Mouse (Mus musculus) testis, postnatal 14 days (tissue): ENCODE results near the gene Vmn1r210.
"Not testable (repeated sequence)": the region's sequence is repeated elsewhere in the genome, so short reads cannot be mapped to it uniquely, and the experiment has no call there.

Experiments used
- DNase-seq: peaks from one replicate; pipeline ENCODE4 v3.0.0; 2021; ENCODE audit warnings: low spot score

Vmn1r210 gene

GRCm38 (mm10) chr13:22831248-22831647 is at the start of gene Vmn1r210:
Gene Vmn1r210, minus strand, starts transcription at chr13:22831348.
- DNase-seq: no peak

- no peak for DNase-seq
Measured at GRCm38 (mm10) chr13:22879257-22879656, 48.1 kb upstream of the Vmn1r210 start.

GRCm38 (mm10) chr13:22857461-22857860 is 26.3 kb upstream of the Vmn1r210 start, which contains the start of gene Vmn1r211:
Gene Vmn1r211, minus strand, starts transcription at chr13:22857561.
- no peak for DNase-seq

GRCm38 (mm10) chr13:22854760-22855159 is 23.6 kb upstream of the Vmn1r210 start:
- no peak for DNase-seq

- no peak for DNase-seq
Measured at GRCm38 (mm10) chr13:22846798-22847197, 15.7 kb upstream of the Vmn1r210 start.

DNA sequence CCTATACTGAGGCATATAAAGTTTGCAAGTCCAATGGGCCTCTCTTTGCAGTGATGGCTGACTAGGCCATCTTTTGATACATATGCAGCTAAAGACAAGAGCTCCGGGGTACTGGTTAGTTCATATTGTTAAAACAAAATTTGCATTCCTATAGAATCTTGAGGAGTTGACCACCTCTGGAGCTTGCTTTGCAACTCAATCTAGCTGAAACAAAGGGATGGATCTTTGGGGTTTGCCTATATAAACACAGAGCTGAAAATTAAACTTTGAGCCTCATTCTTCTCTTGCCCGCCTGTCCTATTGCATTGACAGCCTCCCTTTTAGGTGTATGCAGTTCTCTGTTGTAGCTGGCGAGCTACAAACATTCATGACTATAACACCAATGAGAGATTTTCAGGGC is 13.2 kb upstream of the Vmn1r210 start:
- not testable (repeated sequence) for DNase-seq

DNA sequence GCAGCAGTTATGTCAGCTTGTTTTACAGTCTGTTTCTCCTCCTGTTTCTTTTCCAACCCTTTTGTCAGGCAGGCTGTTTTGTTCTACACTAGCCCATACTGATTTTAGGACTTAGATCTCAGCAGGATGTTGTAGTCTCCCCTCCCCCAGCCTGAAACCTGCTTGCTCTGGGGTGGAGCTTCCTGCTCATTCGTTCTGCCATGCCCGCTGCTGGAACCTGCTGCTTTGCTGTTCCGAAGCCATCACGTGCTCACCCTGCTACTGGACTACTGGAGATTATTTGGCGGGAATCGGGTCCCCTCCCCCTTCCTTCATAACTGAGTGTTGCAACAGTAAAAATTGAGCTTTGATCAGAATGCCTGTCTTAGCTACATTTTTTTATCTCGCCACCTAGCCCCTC is 1.8 kb downstream of the Vmn1r210 start:
- not testable (repeated sequence) for DNase-seq

DNA sequence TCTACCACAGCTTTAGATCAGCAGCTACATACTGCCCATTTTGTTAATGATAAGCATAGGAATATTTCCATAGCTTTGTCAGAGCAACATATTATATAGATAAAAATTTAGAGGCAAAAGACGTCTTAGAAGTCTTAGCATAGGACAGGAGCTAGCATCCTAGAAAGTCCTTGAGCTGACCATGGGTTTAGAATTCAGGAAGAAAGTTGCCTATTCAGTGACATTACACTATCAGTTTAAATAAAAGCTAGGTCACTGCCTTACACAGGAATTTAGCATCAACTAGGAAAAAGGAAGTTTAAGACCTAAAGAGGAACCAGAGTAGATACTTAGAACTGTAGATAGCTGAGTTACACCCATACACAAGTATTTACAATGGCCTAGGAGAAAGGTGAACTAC is 9.5 kb downstream of the Vmn1r210 start:
- not testable (repeated sequence) for DNase-seq

DNA sequence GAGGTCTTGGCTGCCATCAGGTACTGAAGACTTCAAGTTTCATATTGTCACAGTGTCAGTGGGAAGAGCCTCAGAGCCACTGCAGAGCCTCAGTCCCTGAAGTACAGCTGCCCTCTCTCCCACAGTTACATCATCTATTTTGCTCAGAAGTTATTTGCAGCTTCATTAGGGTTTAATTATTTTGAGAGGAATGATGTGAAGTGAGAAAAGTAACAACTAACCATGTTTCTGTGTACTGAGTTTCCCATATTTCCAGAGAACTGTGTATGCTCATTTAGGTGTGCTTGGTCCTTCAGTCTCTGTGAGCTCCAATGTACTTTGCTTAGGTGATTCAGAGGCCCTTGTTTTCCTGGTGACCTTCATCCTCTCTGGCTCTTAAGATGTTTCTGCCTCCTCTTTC is 21.6 kb downstream of the Vmn1r210 start, which contains the start of gene Vmn1r209:
Gene Vmn1r209 (minus strand): TSS at position 101 of the 400 bp plus-strand sequence.
- not testable (repeated sequence) for DNase-seq

DNA sequence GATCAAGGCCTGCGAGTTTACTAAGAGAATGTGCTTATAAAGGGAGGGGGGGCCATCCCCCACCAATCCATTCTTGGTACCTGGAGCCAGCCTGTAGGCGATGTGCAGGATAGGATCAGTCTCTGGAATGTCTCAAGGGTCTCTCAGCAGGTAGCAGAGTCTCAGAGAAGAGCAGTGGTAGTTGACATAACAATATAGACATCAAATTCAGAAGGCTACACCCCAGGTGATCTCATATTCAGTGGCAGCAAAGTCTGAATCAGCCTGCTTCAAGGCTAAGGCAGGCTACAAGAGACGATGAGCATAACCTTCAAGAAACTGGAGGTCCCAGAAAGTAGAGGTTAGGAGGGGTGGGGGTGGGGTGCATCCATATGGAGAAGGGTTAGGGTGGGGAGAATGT is 43.1 kb downstream of the Vmn1r210 start:
- DNase-seq: not testable (repeated sequence)

DNA sequence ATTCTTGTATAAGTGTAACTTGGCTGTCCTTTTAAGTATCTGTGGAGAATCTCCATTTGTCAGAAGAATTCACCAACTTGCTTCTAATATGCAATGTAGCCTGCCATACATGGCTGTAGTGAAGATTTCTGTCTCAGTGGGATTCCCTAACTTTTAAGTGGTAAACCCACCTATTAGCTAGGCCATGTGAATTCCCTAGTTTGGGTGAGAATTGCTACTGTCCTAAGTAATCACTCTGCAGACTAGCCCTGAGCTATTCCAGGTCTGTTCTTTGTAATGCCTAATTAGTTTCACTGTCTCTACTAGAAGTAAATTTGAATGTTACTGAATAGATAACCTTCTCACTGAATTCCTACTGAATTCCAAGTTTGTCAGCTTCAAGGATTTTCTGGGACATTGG is 47.0 kb downstream of the Vmn1r210 start:
- DNase-seq: not testable (repeated sequence)

GRCm38 (mm10) chr13:22777300-22777699 is 53.8 kb downstream of the Vmn1r210 start, which contains the start of gene Vmn1r208:
Gene Vmn1r208, minus strand, starts transcription at chr13:22777400.
- not testable (repeated sequence) for DNase-seq
